Mouse (Mus musculus) gastrocnemius, adult 2 months (tissue): ENCODE measurements around the gene Cuedc1. TPM values are rescaled to one million over a fixed set of nuclear protein-coding genes. Genes with fewer than 3 reads are reported as not detected.

ENCODE experiments used
- DNase-seq: peaks from one replicate; pipeline ENCODE4 v3.0.0; 2022
- H3K27ac ChIP-seq: fragments of 200-600 bp; 2 replicates; pipeline ENCODE4 v1.8.1; 2022; ENCODE audit warnings: mild to moderate bottlenecking
- H3K4me3 ChIP-seq: fragments of 200-600 bp; 2 replicates; pipeline ENCODE4 v1.8.1; 2022; ENCODE audit warnings: mild to moderate bottlenecking, moderate library complexity
- CTCF ChIP-seq: fragments of 200-600 bp; IDR thresholded peaks from 2 replicates; pipeline ENCODE4 v1.8.1; 2022; ENCODE audit warnings: antibody characterized with exemption, mild to moderate bottlenecking, moderate library complexity
- intact Hi-C: fragments of 180-260 bp; cut with DNase I; formaldehyde crosslinking; loops from one replicate; pipeline ENCODE4 v1.15.1; 2025
- total RNA-seq, 2 experiments: library from RNA; stranded (reverse); gene quantifications; 2 replicates each; pipeline ENCODE4 v1.2.3; 2021

The Cuedc1 gene
- total RNA-seq, 2 experiments from 2014 or later: 101 to 127 TPM

DNA sequence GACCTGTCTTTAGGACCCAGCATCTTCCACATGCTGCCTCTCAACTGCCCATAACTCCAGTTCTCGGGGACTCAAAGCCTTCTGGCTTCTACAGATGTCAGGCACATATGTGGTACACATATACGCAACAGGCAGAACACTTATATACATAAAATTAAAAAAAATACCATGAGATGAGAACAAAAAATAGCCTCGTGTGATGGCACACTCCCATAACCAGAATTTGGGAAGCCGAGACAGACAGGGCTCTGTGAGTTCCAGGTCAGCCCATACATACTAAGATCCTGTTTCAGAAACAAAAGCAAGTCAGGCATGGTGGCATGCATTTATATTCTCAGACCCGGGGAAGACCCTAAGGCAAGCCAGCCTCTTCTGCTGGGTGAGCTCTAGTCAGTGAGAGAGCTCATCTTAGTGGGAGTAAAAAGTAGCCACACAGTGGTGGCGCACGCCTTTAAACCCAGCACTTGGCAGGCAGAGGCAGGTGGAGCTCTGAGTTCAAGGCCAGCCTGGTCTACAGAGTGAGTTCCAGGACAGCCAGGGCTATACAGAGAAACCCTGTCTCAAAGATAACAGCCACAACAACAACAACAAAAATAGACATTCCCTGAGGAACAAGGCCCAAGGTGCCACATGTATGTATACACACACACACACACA, 14.9 kb downstream of the Cuedc1 start:
- Histone ChIP-seq H3K27ac (peak overlapping the region; percentile 92), H3K4me3 (no peak overlapping the region)
- DNase-seq: no peak
- no peak for TF ChIP-seq CTCF
- intact Hi-C loops: loop anchor here (2.0 kb wide), 1 partner anchor 44 kb away; no protein-coding TSS in a partner anchor

DNA sequence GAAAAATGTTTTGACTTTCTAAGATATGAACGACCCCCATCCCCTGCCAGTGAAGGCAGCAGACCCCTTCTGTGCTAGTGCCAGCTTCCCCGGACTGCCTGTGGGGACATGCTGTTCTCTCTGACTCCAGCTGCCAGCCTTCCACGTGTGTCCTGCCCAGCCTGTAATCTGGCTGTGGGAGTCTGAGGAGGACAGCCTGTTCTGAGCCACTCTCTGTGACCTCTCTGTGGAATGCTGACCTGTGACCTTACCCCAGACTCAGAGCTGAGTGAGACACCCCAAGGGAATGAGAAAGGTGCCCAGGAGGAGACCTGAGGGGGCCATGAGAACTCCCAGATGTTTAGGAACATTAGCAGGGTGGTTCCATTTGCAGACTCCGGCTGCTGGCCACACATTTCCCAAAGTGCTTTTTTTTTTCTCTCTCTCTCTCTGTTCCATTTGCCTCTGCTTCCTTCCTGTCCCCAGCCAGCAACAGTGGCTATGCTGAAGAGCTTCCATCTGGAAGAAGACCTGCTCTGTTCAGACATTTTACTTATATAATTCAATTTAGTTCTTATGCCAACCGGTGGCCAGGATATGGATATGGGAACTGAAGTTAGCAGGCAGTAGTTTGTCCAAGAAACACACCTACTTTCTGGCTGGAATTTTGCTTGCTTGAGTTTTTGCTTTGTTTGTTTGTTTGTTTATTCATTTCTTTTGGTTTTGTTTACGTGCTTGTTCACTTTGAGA, 15.8 kb downstream of the Cuedc1 start:
- Histone ChIP-seq H3K27ac (peak overlapping the region; percentile 92), H3K4me3 (peak overlapping the region; percentile 56)
- no peak for TF ChIP-seq CTCF
- intact Hi-C loops: loop anchor here (2.0 kb wide), 1 partner anchor 43 kb away; no protein-coding TSS in a partner anchor
- DNase-seq: peak; percentile 88

DNA sequence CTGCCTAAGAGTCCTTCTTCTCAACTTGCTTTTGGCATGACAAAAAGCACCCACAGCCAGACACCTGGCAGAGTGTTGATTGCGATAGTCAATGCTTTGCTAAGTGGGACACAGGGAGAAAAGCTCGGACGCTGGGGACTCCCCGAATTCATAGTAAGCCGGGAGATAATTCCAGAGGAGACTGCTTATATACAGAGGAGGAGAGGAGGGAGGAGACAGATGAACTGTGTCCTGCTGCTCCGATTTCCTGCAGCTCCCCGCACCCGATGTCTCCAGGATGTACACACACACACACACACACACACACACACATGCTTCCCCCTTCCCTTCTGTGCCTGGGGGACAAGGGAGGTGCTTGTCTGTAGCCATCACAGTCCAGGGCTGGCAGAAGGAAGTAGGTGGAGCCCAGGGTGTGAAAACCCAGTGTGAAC, 17.0 kb downstream of the Cuedc1 start:
- peak overlapping the region; percentile 92 for H3K27ac ChIP-seq
- intact Hi-C loops: no loop called here
- peak overlapping the region; percentile 56 for H3K4me3 ChIP-seq
- peak; percentile 79 for DNase-seq
- TF ChIP-seq CTCF: no peak

DNA sequence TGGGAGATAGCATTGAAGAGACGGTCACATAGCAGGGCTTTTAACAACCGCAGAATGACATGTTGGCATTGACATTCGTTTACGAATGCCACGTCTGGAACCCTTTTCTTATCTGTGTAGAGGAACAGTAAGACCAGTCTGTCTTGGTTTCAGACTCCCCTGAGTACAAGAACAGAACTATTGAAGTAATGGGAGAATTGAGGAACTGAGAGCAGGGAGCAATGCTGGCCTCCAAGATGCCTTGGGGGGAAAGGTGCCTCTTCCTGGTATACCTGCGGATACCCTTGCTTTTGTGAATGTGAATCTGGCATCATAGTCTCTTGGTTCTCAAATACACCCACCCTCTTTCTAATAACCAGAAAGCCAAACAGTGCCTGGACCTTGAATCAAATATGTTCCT, 18.7 kb downstream of the Cuedc1 start:
- Histone ChIP-seq H3K4me3 (no peak overlapping the region), H3K27ac (peak overlapping the region; percentile 92)
- DNase-seq: no peak
- intact Hi-C loops: no loop called here
- TF ChIP-seq CTCF: no peak

DNA sequence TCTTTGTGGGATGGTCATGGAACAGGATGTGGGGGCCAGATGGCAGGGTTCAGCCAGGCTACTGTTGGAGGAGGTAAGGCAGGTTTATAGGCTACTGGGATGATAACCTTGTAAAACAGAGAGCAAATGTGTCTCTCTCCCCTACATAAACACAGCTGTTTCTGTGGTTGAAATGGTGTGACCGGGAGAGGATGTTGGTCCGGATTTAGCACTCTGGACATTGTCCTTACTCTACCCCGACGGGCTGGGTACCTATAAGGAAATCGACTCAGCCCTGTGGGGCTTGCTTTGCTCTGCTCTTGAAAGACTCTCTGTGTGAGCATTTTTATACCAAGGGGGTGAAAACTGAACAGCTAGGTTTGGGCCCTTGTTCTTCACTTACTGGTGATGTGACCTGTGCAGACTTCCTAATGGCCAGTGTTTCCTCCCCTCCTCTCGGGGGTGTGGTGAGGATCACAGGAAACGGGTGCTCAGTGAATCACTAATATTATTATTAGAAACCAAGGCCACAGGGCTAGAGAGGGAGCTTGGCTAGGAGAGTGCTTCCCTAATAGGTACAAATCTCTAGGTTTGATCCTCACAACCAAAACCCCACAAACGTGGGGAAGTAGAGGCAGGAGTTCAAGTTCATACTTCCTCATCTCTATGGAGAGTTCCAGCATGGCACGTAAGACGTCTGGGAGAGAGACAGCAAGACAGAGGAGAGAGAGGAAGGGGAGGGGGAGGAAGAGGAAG, 19.7 kb downstream of the Cuedc1 start:
- H3K4me3 ChIP-seq: peak overlapping the region; percentile 42
- intact Hi-C loops: no loop called here
- peak overlapping the region; percentile 92 for H3K27ac ChIP-seq
- TF ChIP-seq CTCF: no peak
- peak; percentile 48 for DNase-seq

DNA sequence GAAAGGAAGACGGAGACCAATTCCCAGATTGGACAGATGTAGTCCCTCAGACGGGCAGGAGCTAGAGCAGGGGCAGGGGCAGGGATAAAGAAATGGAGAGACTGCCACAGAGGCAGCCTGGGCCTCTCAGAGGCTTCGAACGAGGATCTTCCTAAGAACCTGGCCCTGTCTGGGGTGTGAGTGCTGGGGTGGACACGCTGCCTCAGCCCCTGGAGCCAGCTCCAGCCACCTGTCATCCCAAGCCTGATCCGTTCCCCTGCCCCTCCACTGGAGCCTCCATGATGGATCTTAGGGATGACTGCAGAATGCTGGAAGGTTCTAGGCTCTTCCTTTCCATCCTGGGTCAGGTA, 20.2 kb downstream of the Cuedc1 start:
- no peak for TF ChIP-seq CTCF
- intact Hi-C loops: no loop called here
- peak overlapping the region; percentile 92 for H3K27ac ChIP-seq
- peak overlapping the region; percentile 42 for H3K4me3 ChIP-seq
- DNase-seq: peak; percentile 66

DNA sequence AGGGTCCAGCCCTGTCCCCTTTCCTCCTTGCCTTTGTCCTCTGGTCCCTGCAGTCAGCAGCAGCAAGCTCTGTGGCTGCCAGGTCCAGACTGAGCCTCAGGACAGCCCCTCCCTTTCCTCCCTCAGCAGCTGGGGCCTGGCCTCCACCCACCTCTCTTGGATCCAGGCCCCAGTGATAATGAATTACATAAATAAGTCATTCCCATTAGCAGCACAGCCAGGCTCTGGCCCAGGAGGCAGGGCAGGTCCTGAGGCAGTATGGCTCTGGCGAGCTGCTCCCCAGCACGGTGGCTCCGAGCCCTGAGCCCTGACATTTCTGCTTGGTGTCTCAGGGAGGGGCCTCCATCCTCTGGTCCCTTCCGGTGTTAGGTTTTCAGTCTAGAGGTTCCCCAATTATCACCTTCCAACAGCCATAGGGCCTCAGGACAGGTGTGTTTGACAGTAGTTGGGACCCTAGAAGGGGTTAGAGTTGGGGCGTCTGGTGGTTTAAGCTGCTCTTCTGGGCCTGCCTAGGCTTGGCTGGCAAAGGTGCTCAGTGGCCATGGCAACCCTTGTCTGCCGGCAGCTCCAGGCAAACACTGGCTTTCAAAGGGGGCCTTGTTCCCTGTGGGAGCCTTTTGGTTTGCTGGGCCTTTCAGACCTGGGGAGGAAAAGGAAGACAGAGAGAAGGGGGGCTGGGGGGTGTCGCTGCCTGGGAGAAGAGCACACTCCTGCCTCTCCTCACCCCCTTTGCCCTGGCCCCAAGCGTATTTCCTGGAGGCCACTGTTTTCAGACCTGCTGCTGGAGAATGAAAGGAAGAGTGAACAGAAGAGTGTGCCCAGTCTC, 21.2 kb downstream of the Cuedc1 start:
- peak overlapping the region; percentile 42 for H3K4me3 ChIP-seq
- H3K27ac ChIP-seq: peak overlapping the region; percentile 92
- intact Hi-C loops: no loop called here
- peak; percentile 91 for DNase-seq
- no peak for TF ChIP-seq CTCF

DNA sequence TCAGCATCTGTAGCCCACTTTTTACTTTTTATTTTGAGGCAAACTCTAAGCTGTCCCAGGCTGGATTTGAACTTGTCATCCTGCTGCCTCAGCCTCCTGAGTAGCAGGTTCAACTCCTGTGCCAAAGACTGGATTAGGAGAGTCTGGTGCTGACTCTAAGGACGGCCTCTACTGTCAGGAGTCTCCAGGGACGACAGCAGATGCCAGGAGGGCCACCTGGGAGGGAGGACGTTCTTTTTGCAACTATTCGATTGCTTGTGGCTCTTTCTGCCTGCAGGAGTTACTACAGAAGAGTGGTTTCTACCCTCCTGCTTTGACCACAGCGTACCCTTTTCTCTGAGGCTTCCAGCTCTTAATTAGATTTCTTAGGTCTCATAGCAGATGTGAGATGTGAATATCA, 24.7 kb downstream of the Cuedc1 start:
- no peak for DNase-seq
- TF ChIP-seq CTCF: no peak
- peak overlapping the region; percentile 43; the same call in 1 of the 2 replicates for H3K27ac ChIP-seq
- no peak overlapping the region for H3K4me3 ChIP-seq
- intact Hi-C loops: no loop called here

DNA sequence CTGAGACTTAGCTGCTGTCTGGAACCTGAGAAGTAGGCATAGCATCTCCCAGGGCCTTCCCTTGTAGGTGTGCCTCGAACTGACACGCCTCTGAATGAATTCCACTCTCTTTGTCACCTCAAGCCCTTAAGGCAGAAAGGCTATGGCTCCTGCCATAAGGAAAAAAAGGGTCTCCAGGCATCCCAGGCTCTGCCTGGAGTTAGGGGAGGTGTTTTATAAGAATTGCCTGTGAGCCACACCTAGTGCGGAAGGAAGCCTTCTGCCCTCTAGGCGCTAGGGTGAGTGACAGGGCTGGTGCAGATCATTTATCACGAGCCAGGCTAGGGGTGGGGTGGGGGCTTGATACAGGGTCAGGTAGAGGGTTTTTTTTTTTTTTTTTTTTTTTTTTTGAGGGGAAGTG, 25.2 kb downstream of the Cuedc1 start:
- no peak overlapping the region for H3K4me3 ChIP-seq
- no peak for TF ChIP-seq CTCF
- intact Hi-C loops: no loop called here
- peak overlapping the region; percentile 43; the same call in 1 of the 2 replicates for H3K27ac ChIP-seq
- DNase-seq: no peak

DNA sequence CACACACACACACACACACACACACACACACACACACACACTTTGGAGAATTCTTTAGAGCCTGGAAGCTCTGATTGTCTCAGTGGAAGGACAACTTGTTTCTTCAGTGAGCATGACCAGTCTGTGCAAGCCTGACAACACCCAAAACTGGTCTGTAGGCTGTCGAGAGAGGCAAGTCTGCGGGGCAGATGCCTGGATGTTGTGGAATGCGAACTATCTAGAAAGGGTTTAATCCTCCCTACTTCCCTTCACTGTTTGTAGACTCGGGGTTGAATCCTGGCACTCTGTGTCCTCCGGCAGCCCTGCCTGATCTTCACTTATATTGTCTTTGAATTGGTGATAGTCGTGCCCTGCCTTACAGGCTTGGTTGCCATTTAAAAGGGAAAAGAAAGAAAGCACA, 25.9 kb downstream of the Cuedc1 start:
- H3K27ac ChIP-seq: peak overlapping the region; percentile 48

DNA sequence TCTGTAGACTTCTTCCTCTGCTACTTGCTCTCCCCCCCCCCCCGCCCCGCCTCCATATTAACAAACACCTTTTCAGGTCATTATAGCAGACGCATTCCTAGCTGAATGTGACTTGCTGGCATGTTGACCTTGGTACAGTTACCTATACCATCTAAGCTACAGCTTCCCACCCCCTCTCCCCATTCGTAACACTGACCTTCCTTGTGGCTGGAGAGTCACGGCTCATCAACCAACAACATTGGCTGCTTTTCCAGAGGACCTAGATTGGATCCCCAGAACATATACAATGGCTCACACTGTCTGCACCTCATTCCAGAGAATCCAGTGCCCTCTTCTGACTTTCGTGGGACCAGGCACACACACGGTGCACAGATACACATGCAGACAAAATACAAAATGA, 27.6 kb downstream of the Cuedc1 start:
- no peak overlapping the region for H3K4me3 ChIP-seq
- H3K27ac ChIP-seq: no peak overlapping the region
- no peak for TF ChIP-seq CTCF
- DNase-seq: no peak
- intact Hi-C loops: no loop called here

More for the DNA sequence above, 25.9 kb downstream of the Cuedc1 start:
- DNase-seq: no peak
- H3K4me3 ChIP-seq: no peak overlapping the region
- no peak for TF ChIP-seq CTCF
- intact Hi-C loops: no loop called here

DNA sequence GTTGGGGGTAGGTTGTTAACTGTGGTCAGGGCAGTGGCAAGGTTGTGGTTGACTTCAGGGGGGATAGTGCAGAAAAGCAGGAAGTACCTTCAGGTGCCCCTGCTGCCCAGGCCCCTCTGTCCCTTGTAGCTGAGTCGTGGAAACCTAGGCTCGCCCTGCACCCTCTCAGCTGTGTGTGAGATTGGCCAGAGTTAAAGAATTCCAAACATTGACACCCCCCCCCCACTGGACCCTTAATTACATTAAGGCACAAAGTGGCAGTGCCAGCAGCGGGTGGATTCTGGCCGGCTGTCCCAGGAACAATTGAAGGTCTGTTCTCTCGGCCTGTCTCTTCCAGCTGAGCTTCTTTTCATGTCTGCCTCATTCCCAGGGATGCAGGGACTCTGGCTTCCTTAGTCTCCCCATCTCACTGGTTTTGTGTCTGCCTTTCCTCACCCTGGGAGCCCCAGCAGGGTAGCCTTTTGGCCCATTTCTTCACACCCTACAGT, 28.5 kb downstream of the Cuedc1 start:
- intact Hi-C loops: no loop called here
- DNase-seq: no peak
- Histone ChIP-seq H3K27ac (peak overlapping the region; percentile 41), H3K4me3 (no peak overlapping the region)
- no peak for TF ChIP-seq CTCF
